Mouse (Mus musculus): ENCODE results near the gene Kctd17. TPM values are rescaled to one million over a fixed set of nuclear protein-coding genes. Genes with fewer than 3 reads are reported as not detected.

Kctd17 gene
- polyA plus RNA-seq (2012; rRNA removed): 46.8 and 52.9 TPM in 2 replicates

DNA sequence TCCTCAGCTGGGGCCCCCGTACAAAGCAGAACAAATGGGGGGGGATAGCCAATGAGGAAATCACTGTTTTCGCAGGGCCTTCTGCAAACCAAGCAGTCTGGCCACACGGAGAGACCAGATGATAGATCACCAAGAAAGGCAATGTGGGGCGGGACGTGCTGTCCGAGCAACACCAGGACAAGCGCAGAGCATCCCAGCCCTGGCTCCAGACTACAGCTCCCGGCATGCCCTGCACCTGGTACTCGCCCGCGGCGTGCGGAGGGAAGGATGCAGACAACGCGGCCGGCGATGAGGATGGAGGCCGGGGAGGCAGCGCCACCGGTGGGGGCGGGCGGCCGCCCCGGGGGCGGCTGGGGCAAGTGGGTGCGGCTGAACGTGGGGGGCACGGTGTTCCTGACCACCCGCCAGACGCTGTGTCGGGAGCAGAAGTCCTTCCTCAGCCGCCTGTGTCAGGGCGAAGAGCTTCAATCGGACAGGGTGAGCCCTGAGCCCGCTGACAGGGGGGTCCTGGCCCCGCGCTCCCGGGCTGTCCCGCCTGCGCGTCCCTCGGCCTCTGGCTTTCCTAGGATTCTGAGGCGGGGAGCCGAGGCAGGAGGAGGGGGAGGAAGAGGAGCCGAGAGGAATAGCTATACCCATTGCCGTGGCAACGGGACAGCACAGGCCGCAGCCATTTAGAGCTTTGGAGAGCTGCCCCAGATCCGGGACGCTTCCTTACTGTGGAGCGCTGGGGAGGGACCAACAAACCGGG is at the start of gene Kctd17:
Gene Kctd17, plus strand, starts transcription at position 174 of the 748 bp plus-strand sequence.
- 3% methylated on average over 47 of the region's 52 CpGs for WGBS
- TF ChIP-seq POLR2A (IDR thresholded peaks at IDR 0.05; ENCODE audit: low read depth, low read length) (no peak), CTCF (IDR thresholded peaks at IDR 0.05; ENCODE audit: extremely low read depth, insufficient read length, insufficient replicate concordance, low read depth, low read length) (no peak)
- Histone ChIP-seq H3K4me1 (ENCODE audit: control insufficient read depth, insufficient read depth, insufficient read length, low read length) (peaks cover 4% of the 10 kb centered on the region), H3K4me3 (ENCODE audit: low read depth, low read length) (peak within 1 kb of the TSS; percentile 66), H3K27me3 (ENCODE audit: control insufficient read depth, insufficient read depth, low read length) (peaks cover 12% of the 10 kb centered on the region), H3K36me3 (ENCODE audit: control insufficient read depth, insufficient read depth, low read length) (no peaks in the 10 kb centered on the region), H3K27ac (ENCODE audit: insufficient read depth, low read depth, low read length) (peak within 1 kb of the TSS; percentile 16)

DNA sequence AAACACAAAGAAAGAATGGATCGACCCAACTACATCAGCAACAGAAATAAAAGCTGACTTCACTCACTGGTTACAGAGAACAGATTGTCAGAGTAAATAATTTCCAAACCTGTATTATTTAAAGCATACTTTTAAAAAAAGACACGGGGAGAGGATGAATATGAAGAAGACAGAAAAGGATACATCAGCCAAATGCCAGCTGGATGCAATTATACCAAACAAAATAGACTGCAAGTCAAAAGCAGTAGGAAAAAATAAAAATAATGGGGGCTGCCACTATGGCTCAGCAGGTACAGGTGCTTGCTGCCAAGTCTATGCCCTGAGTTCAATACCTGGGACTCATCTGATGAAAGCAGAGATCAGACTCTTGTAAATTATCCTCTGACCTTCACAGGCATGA is 48.2 kb upstream of the Kctd17 start:
- Histone ChIP-seq H3K27ac (ENCODE audit: insufficient read depth, low read depth, low read length) (no peak overlapping the region), H3K27me3 (ENCODE audit: control insufficient read depth, insufficient read depth, low read length) (peaks cover 22% of the 10 kb centered on the region), H3K4me1 (ENCODE audit: control insufficient read depth, insufficient read depth, insufficient read length, low read length) (peaks cover 9% of the 10 kb centered on the region; the same call in 1 of the 2 replicates), H3K36me3 (ENCODE audit: control insufficient read depth, insufficient read depth, low read length) (no peaks in the 10 kb centered on the region), H3K4me3 (ENCODE audit: low read depth, low read length) (no peak overlapping the region)
- TF ChIP-seq CTCF (IDR thresholded peaks at IDR 0.05; ENCODE audit: extremely low read depth, insufficient read length, insufficient replicate concordance, low read depth, low read length) (no peak), POLR2A (IDR thresholded peaks at IDR 0.05; ENCODE audit: low read depth, low read length) (no peak)
- 77% methylated on average over 2 of the region's 2 CpGs for WGBS

DNA sequence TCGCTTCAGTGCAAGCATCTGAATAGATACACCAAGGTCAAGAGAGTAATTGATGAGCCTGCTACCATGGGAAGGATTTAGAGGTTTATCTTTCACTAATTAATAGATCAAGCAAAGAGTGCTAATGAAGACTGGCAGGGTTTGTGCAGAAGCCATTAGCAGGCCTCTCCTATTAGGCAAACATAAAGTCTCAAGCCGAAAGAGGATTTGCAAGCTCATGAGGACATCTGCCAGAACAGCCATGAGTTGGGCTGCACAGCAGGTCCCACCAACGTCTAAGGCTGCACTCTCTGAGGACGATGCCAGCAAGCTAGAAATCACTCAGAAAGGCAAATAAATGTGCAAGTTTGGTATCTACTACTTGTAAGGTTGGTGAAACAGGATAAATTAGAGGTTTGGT is 47.6 kb upstream of the Kctd17 start:
- Histone ChIP-seq H3K27me3 (ENCODE audit: control insufficient read depth, insufficient read depth, low read length) (peaks cover 17% of the 10 kb centered on the region), H3K4me1 (ENCODE audit: control insufficient read depth, insufficient read depth, insufficient read length, low read length) (peaks cover 9% of the 10 kb centered on the region; the same call in 1 of the 2 replicates)
- TF ChIP-seq CTCF (IDR thresholded peaks at IDR 0.05; ENCODE audit: extremely low read depth, insufficient read length, insufficient replicate concordance, low read depth, low read length) (no peak), POLR2A (IDR thresholded peaks at IDR 0.05; ENCODE audit: low read depth, low read length) (no peak)

DNA sequence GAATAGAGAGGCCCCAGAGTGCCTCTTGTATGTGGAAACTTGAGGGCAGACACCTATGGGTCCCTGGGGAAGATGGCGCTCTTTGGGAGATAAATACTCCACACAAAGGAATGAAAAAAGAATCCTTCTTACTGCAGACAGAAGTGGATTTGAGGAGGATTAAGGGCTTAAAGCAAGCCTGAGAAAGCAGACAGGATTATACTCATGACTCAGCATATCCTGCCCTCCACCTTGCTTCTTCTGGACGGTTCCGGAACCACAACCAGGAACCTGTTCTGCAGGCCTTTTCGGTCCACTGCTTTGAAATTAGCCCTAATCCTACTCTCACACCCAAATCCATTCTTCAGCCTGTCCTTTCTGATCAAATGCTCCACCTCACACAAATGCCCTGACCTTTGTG is 46.2 kb upstream of the Kctd17 start:
- WGBS: 90% methylated on average over 4 of the region's 4 CpGs
- Histone ChIP-seq H3K4me1 (ENCODE audit: control insufficient read depth, insufficient read depth, insufficient read length, low read length) (peaks cover 9% of the 10 kb centered on the region; the same call in 1 of the 2 replicates), H3K27ac (ENCODE audit: insufficient read depth, low read depth, low read length) (no peak overlapping the region), H3K4me3 (ENCODE audit: low read depth, low read length) (no peak overlapping the region), H3K36me3 (ENCODE audit: control insufficient read depth, insufficient read depth, low read length) (no peaks in the 10 kb centered on the region), H3K27me3 (ENCODE audit: control insufficient read depth, insufficient read depth, low read length) (peaks cover 17% of the 10 kb centered on the region)
- TF ChIP-seq POLR2A (IDR thresholded peaks at IDR 0.05; ENCODE audit: low read depth, low read length): no peak
- TF ChIP-seq CTCF (IDR thresholded peaks at IDR 0.05; ENCODE audit: extremely low read depth, insufficient read length, insufficient replicate concordance, low read depth, low read length): no peak

More for the DNA sequence above, 47.6 kb upstream of the Kctd17 start:
- H3K4me3 ChIP-seq (ENCODE audit: low read depth, low read length): no peak overlapping the region
- WGBS: 67% methylated on average over 4 of the region's 4 CpGs
- H3K36me3 ChIP-seq (ENCODE audit: control insufficient read depth, insufficient read depth, low read length): no peaks in the 10 kb centered on the region
- H3K27ac ChIP-seq (ENCODE audit: insufficient read depth, low read depth, low read length): no peak overlapping the region

DNA sequence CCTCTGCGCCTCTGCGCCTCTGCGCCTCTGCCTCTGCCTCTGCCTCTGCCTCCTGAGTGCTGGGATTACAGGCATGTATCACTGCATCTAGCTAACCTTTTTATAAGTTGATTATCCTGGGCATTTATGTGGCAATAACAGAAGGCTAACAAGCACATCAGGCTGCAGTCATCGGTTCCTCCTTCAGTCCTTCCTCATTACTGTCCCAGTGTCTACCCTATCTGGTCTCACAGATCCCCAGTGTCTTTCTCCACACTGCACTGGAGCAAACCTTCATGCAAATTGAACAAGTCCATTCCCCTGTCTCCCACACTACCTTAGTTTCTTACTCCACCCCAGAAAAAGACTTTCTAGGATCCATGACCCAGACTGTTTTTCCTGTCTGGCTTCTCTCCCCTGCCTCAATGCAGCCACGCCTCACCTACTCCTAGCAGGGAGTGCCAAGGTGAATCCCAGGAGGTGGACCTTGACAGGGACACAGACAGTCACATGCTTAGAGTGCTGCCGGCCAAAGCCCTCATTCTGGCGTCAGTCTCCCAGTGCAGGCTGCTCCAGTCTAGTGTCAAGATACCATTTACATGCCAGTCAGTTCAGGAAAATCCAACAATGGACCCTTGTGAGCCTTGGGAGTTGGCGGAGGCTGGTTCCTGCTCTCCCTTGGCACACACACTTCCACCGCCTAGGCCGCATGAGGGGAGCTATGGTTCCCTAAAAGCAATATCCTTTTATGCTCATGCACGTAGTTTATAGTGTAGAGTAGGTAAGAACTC is 44.7 kb upstream of the Kctd17 start:
- peaks cover 14% of the 10 kb centered on the region for H3K27me3 ChIP-seq (ENCODE audit: control insufficient read depth, insufficient read depth, low read length)
- TF ChIP-seq POLR2A (IDR thresholded peaks at IDR 0.05; ENCODE audit: low read depth, low read length) (no peak), CTCF (IDR thresholded peaks at IDR 0.05; ENCODE audit: extremely low read depth, insufficient read length, insufficient replicate concordance, low read depth, low read length) (no peak)
- WGBS: 48% methylated on average over 11 of the region's 11 CpGs
- peaks cover 9% of the 10 kb centered on the region; the same call in 1 of the 2 replicates for H3K4me1 ChIP-seq (ENCODE audit: control insufficient read depth, insufficient read depth, insufficient read length, low read length)
- no peak overlapping the region for H3K27ac ChIP-seq (ENCODE audit: insufficient read depth, low read depth, low read length)
- no peak overlapping the region for H3K4me3 ChIP-seq (ENCODE audit: low read depth, low read length)
- H3K36me3 ChIP-seq (ENCODE audit: control insufficient read depth, insufficient read depth, low read length): no peaks in the 10 kb centered on the region

DNA sequence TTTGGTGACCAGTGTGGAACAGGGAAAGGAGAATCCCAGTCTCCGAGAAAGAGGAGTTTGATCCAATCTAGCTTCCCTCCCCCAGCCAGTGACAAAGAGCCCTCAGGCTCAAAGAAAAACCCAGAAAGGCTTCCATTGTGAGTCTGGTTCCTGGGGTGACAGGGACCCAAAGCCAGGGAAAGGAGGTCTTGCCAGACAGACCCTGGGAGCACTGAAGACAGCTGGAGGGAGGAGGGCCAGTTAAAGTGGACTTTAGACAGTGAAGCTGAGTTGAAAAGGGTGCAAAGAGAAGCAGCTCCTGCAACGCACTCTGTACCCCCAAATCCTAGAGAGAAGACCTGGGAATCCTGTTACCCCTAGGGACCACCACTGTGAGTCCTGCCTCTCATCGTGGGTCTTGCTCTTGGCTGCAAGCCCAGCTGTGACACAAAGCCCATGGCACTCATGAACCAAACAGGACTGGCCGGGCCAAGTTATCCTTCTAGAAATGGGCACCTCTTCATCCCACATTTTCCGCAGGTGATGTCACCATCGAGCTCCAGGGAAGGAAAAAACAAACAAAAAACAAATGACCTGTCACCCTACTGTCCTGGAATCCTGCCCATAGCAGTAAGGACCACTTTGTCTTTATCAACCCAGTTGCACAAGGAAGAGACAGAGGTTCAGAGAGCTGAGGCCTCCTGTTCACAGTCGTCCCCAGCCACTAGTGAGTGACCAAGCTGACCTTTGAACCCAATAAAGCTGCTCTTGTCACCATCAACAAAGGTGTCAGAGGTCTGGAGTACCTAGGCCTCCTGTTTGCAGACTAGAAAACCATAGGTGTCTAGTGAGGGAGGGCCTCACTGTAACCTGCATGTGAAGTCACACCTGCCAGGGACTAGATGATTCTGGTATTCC is 43.9 kb upstream of the Kctd17 start:
- 44% methylated on average over 7 of the region's 7 CpGs for WGBS
- Histone ChIP-seq H3K4me1 (ENCODE audit: control insufficient read depth, insufficient read depth, insufficient read length, low read length) (peaks cover 9% of the 10 kb centered on the region; the same call in 1 of the 2 replicates), H3K27me3 (ENCODE audit: control insufficient read depth, insufficient read depth, low read length) (peaks cover 8% of the 10 kb centered on the region), H3K36me3 (ENCODE audit: control insufficient read depth, insufficient read depth, low read length) (no peaks in the 10 kb centered on the region), H3K27ac (ENCODE audit: insufficient read depth, low read depth, low read length) (no peak overlapping the region), H3K4me3 (ENCODE audit: low read depth, low read length) (no peak overlapping the region)
- no peak for TF ChIP-seq CTCF (IDR thresholded peaks at IDR 0.05; ENCODE audit: extremely low read depth, insufficient read length, insufficient replicate concordance, low read depth, low read length)
- TF ChIP-seq POLR2A (IDR thresholded peaks at IDR 0.05; ENCODE audit: low read depth, low read length): no peak

All from small intestine, adult 2 months (tissue).